Mouse (Mus musculus) forebrain, embryonic 11.5 days (tissue): ENCODE data around the gene Mapk1. TPM values are rescaled to one million over a fixed set of nuclear protein-coding genes. Genes with fewer than 3 reads are reported as not detected.

Source experiments
- ATAC-seq: fragments of 200-750 bp; cut with Nextera tagmentation; replicated peaks from 2 replicates; pipeline ENCODE4 v1.8.0; 2017; ENCODE audit warnings: moderate TSS enrichment; ENCODE audit not compliant: low FRiP score
- DNase-seq: peaks from one replicate; pipeline ENCODE4 v3.0.0-alpha.2; 2017; ENCODE audit warnings: low spot score
- H3K27ac ChIP-seq: fragments of 300-500 bp; sonication (generic); 2 replicates; pipeline ENCODE4 v1.5.1; 2014; ENCODE audit warnings: low read depth, low read length
- H3K27me3 ChIP-seq: fragments of 300-500 bp; sonication (generic); 2 replicates; pipeline ENCODE4 v1.6.1; 2014; ENCODE audit warnings: mild to moderate bottlenecking, low read length, mixed read lengths; ENCODE audit not compliant: control insufficient read depth, insufficient read depth
- H3K36me3 ChIP-seq: fragments of 300-500 bp; sonication (generic); 2 replicates; pipeline ENCODE4 v1.6.1; 2014; ENCODE audit warnings: mild to moderate bottlenecking, low read length, moderate library complexity, mixed read lengths; ENCODE audit not compliant: control insufficient read depth, insufficient read depth
- H3K4me1 ChIP-seq: fragments of 300-500 bp; sonication (generic); replicated peaks from 2 replicates; pipeline ENCODE4 v1.6.1; 2014; ENCODE audit warnings: low read length, mixed read lengths; ENCODE audit not compliant: control insufficient read depth, insufficient read depth
- H3K4me2 ChIP-seq: fragments of 300-500 bp; sonication (generic); 2 replicates; pipeline ENCODE4 v1.6.1; 2014; ENCODE audit warnings: low read depth, mild to moderate bottlenecking, low read length, moderate library complexity, mixed read lengths; ENCODE audit not compliant: severe bottlenecking
- H3K4me3 ChIP-seq: fragments of 300-500 bp; sonication (generic); 2 replicates; pipeline ENCODE4 v1.5.1; 2014; ENCODE audit warnings: low read depth, low read length
- H3K9ac ChIP-seq: fragments of 300-500 bp; sonication (generic); 2 replicates; pipeline ENCODE4 v1.6.1; 2014; ENCODE audit warnings: low read length
- H3K9me3 ChIP-seq: fragments of 300-500 bp; sonication (generic); 2 replicates; pipeline ENCODE4 v1.6.1; 2016; ENCODE audit warnings: low read length, mixed read lengths; ENCODE audit not compliant: control insufficient read depth
- WGBS: fragments of 180-500 bp; shearing (Covaris S2); extraction: QIAGEN DNeasy Blood & Tissue Kit; methylation state at CpG from one replicate; pipeline ENCODE4 v1.1.7; 2014; 5-methylcytosine and 5-hydroxymethylcytosine counted together
- polyA plus RNA-seq: library from polyadenylated mRNA; unstranded; fragments of >200 nt; fragmentation: Nextera tagmentation; extraction: Ambion mirVana; gene quantifications from 2 replicates; pipeline ENCODE4 v1.2.1, GENCODE M21; 2014

Gene Mapk1
- polyA plus RNA-seq, 1 experiment from 2014 or later: 197 TPM

DNA sequence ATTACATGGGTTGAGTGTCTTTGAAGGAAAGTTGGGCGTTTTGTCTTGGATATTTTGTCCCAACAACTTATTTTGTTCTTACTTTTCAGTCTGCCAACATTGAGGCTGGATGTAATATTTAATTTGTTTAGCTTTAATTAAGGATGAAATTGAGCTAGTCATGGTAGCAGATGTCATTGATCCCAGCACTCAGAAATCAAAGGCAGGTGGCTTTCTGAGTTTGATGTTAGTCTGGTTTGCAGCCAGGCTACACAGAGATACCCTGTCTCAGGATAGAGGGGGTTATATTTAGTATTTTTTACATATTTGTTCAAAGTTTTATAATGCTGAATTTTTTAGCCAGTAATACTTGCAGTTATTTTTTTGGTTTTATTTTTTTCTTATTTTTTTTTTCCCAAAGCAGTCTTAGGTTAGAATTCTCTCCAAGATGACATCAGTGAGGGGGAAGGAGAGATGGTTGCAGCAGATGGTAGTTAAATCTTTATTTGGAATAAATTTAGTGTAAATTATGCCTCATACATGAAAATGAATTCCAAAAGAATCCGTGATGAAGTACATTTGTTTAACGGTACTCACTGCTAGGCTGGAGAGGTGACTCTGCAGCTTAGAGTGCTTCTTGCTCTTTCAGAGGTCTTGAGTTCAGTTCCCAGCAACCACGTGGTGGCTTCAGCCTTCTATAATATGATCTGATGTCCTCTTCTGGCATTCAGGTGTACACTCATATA lies 47.0 kb downstream of the Mapk1 start:
- DNase-seq (no peak), ATAC-seq (no peak)
- Histone ChIP-seq H3K27ac (no peak overlapping the region), H3K27me3 (no peaks in the 10 kb centered on the region), H3K9ac (no peak overlapping the region), H3K9me3 (no peaks in the 10 kb centered on the region), H3K36me3 (no peaks in the 10 kb centered on the region; the same call in 1 of the 2 replicates), H3K4me3 (no peak overlapping the region), H3K4me2 (no peak overlapping the region), H3K4me1 (no peaks in the 10 kb centered on the region)
- WGBS: 88% methylated on average over 4 of the region's 4 CpGs

DNA sequence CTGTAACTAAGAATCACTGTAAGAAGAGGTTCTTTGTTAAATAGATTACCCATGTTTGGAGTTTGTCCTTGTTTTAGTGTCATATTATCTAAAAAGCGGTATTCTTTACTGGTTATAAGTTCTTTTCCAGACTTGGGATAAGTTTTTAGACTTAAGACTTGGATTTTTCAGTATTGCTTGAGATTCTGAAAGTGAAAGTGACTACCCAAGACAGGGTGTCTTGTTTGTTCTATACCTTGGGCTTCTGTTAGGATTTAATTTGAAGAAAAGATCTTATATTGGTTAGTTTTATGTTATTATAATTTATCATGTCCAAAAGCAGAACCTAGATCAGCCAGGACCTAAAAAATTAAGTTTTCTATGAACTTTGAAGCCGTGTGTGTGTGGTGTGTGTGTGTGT lies 50.6 kb downstream of the Mapk1 start:
- Histone ChIP-seq H3K27ac (no peak overlapping the region), H3K9ac (no peak overlapping the region), H3K27me3 (no peaks in the 10 kb centered on the region), H3K9me3 (no peaks in the 10 kb centered on the region), H3K4me2 (no peak overlapping the region), H3K4me3 (no peak overlapping the region), H3K4me1 (no peaks in the 10 kb centered on the region), H3K36me3 (no peaks in the 10 kb centered on the region; the same call in 1 of the 2 replicates)
- WGBS: 97% methylated on average over 2 of the region's 2 CpGs
- no peak for ATAC-seq
- no peak for DNase-seq

DNA sequence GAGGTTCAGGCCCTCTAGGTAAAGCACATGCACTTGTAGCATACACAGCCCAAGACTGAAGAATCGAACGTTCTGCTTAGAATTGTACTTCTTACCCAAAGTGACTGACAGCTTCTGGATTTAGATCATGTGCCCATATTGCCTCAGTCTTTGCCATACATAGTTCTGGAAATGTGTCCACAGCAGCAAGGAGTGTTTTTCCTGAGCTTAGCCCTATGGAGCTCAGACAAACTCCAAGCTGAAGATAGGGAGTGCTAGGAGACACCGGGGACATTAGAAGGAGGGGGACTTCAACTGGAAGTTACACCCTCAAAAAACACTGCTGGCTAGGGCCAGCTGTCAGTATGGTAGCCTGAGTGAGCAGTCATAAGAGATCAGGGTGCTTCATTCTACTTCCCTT lies 57.5 kb downstream of the Mapk1 start:
- DNase-seq (no peak), ATAC-seq (no peak)
- H3K9ac ChIP-seq: no peak overlapping the region
- no peak overlapping the region for H3K27ac ChIP-seq
- over 99% methylated on average over 3 of the region's 3 CpGs for WGBS
- H3K27me3 ChIP-seq: no peaks in the 10 kb centered on the region
- H3K4me3 ChIP-seq: no peak overlapping the region
- H3K4me2 ChIP-seq: no peak overlapping the region
- H3K9me3 ChIP-seq: no peaks in the 10 kb centered on the region
- H3K36me3 ChIP-seq: peaks cover 8% of the 10 kb centered on the region; the same call in 1 of the 2 replicates
- no peaks in the 10 kb centered on the region for H3K4me1 ChIP-seq

DNA sequence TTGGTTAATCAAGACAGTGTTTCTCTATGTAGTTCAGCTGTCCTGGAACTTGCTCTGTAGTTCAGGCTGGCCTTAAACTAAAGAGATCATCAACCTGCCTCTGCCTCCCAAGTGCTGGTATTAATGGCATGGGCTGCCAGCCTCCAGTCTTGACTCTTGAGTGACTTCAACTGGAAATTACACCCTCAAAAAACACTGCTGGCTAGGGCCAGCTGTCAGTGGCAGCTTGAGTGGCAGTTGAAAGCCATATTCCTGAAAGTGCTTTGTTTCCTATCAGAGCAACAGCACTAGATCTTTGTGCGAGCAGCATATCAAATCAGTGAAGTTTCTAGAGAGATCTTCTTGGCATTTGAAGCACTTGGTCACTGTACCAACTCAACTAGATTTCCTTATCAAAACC lies 58.2 kb downstream of the Mapk1 start:
- H3K9me3 ChIP-seq: no peaks in the 10 kb centered on the region
- DNase-seq (no peak), ATAC-seq (no peak)
- H3K4me2 ChIP-seq: no peak overlapping the region
- no peak overlapping the region for H3K9ac ChIP-seq
- H3K4me1 ChIP-seq: no peaks in the 10 kb centered on the region
- H3K4me3 ChIP-seq: no peak overlapping the region
- H3K27ac ChIP-seq: no peak overlapping the region
- H3K36me3 ChIP-seq: peaks cover 8% of the 10 kb centered on the region; the same call in 1 of the 2 replicates
- 93% methylated on average over 1 of the region's 1 CpGs for WGBS
- no peaks in the 10 kb centered on the region for H3K27me3 ChIP-seq

DNA sequence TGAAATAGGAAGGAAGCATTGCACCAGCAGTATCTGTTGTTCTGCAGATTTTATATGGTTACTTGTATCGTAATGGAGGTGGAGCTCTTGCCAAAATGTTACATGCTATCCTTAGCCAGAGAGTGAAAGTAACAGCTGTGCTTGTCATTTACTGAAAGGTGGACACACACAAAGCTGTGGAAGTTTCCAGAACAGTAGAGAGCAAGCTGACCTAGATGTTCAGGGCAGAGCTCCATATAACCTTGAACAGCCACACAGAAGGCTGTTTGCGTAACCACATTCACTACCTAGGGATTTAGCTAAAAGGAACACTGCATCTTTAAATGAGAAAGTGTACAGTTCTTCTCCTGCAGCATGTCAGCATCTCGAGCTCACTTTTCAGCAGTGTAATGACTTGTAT lies 61.1 kb downstream of the Mapk1 start:
- DNase-seq: no peak
- WGBS: 93% methylated on average over 3 of the region's 3 CpGs
- peaks cover 8% of the 10 kb centered on the region; the same call in 1 of the 2 replicates for H3K36me3 ChIP-seq

DNA sequence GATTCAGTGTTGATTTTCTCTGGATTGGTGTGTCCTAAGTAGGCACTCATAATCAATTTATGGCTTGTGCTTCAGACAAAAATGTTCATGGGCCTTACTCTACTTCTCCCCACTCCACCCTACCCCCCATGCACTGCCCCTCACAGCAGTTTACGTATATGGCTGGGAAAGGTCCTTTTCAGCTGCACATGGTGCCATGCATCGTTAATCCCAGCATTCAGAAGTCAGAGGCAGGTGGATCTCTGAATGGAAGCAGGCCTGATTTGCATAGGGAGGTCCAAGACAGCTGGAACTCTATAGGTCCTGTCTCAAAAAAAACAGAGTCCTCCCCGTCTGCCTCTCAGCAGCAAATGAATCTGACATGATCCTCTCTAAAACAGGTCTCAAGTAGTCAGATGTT lies 62.1 kb downstream of the Mapk1 start:
- Histone ChIP-seq H3K36me3 (peaks cover 5% of the 10 kb centered on the region; the same call in 1 of the 2 replicates), H3K9me3 (no peaks in the 10 kb centered on the region), H3K27ac (no peak overlapping the region), H3K4me2 (no peak overlapping the region), H3K9ac (no peak overlapping the region), H3K27me3 (no peaks in the 10 kb centered on the region), H3K4me1 (no peaks in the 10 kb centered on the region), H3K4me3 (no peak overlapping the region)
- 55% methylated on average over 3 of the region's 3 CpGs for WGBS
- ATAC-seq (no peak), DNase-seq (no peak)

More for the DNA sequence above, 61.1 kb downstream of the Mapk1 start:
- no peak overlapping the region for H3K27ac ChIP-seq
- no peak overlapping the region for H3K4me2 ChIP-seq
- no peaks in the 10 kb centered on the region for H3K9me3 ChIP-seq
- no peaks in the 10 kb centered on the region for H3K4me1 ChIP-seq
- ATAC-seq: no peak
- H3K27me3 ChIP-seq: no peaks in the 10 kb centered on the region
- no peak overlapping the region for H3K4me3 ChIP-seq
- H3K9ac ChIP-seq: no peak overlapping the region

DNA sequence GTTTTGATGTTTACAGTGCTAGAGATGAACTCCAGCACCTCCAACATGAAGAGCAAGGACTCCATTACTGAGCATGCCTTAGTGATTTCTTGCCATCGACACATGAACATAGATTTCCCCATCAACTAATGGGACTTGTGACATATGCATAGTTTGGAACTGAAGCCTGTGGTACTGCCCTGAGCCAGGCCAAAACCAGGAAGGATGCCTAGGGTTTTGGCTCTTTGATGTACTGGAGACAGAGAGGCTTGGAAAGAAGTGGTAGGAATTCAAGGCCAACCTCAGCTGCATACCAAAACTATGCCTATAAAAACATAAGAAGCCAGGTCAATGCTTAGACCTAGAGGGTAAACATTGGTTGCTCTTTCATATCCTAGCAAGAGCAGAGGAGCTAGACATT lies 66.7 kb downstream of the Mapk1 start:
- 94% methylated on average over 1 of the region's 1 CpGs for WGBS
- Histone ChIP-seq H3K4me3 (no peak overlapping the region), H3K9ac (no peak overlapping the region), H3K36me3 (no peaks in the 10 kb centered on the region; the same call in 1 of the 2 replicates), H3K4me1 (no peaks in the 10 kb centered on the region), H3K27ac (no peak overlapping the region), H3K9me3 (no peaks in the 10 kb centered on the region), H3K4me2 (no peak overlapping the region), H3K27me3 (no peaks in the 10 kb centered on the region)
- ATAC-seq (no peak), DNase-seq (no peak)

DNA sequence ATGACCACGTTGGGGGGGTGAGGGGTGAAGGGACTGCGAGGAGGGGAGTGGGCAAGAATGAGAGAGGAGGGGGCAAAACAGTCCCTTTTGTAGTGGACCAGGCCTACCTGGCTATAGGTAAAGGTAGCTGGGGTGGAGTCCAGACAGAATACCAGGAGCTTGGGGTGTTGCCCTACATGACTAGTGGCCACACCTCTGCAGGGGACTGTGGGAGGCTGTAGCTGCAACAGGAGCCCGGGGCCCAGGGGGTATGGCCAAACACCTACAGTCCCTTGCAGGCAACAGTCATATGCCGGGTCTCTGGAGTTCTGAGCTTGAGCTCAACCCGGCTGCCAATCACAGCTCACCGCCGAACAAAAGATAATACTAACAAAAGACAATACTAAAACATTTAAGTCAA lies 68.9 kb downstream of the Mapk1 start:
- no peaks in the 10 kb centered on the region; the same call in 1 of the 2 replicates for H3K36me3 ChIP-seq
- ATAC-seq (no peak), DNase-seq (no peak)
- H3K9ac ChIP-seq: no peak overlapping the region
- no peak overlapping the region for H3K27ac ChIP-seq
- H3K9me3 ChIP-seq: no peaks in the 10 kb centered on the region
- 78% methylated on average over 7 of the region's 7 CpGs for WGBS
- no peak overlapping the region for H3K4me3 ChIP-seq
- no peaks in the 10 kb centered on the region for H3K4me1 ChIP-seq
- no peak overlapping the region for H3K4me2 ChIP-seq
- no peaks in the 10 kb centered on the region for H3K27me3 ChIP-seq

DNA sequence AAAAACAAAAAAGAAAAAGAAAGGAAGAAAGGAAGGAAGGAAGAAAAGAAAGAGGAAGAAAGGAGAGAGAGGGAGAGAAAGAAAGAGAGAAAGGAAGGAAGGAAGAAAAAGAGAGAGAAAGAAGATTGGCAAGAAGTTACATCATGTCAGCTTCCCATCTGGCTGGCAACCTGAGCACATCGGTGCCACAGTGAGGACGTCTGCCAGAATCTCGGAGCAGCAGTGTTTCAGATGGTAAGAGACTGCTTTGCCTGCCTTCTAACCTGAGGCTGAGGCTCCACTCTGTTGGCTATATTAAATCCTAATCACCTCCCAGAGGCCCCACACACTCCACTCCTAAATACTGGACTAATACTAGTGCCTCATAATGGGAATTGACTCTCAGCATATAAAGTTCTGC lies 70.7 kb downstream of the Mapk1 start:
- Histone ChIP-seq H3K9ac (no peak overlapping the region), H3K9me3 (no peaks in the 10 kb centered on the region), H3K4me2 (no peak overlapping the region), H3K27me3 (no peaks in the 10 kb centered on the region), H3K27ac (no peak overlapping the region), H3K4me1 (no peaks in the 10 kb centered on the region), H3K4me3 (no peak overlapping the region), H3K36me3 (no peaks in the 10 kb centered on the region; the same call in 1 of the 2 replicates)
- no peak for DNase-seq
- 91% methylated on average over 3 of the region's 3 CpGs for WGBS
- no peak for ATAC-seq
